Mouse (Mus musculus) lung, embryonic 14.5 days (tissue): ENCODE measurements around the gene Nrxn3. TPM values are rescaled to one million over a fixed set of nuclear protein-coding genes. Genes with fewer than 3 reads are reported as not detected.

ENCODE experiments used
- ATAC-seq: fragments of 200-750 bp; cut with Nextera tagmentation; 2 replicates; pipeline ENCODE4 v1.8.0; 2017; ENCODE audit warnings: mild to moderate bottlenecking, moderate TSS enrichment, moderate library complexity; ENCODE audit not compliant: insufficient read depth
- DNase-seq: peaks from one replicate; pipeline ENCODE4 v3.0.0-alpha.2; 2015
- H3K27ac ChIP-seq: fragments of 300-500 bp; sonication (generic); 2 replicates; pipeline ENCODE4 v1.5.1; 2014; ENCODE audit warnings: low read depth, mild to moderate bottlenecking, moderate library complexity
- H3K27me3 ChIP-seq: fragments of 300-500 bp; sonication (generic); 2 replicates; pipeline ENCODE4 v1.6.1; 2014; ENCODE audit warnings: low read length, control low read depth; ENCODE audit not compliant: insufficient read depth
- H3K36me3 ChIP-seq: fragments of 300-500 bp; sonication (generic); 2 replicates; pipeline ENCODE4 v1.6.1; 2014; ENCODE audit warnings: control low read depth; ENCODE audit not compliant: insufficient read depth
- H3K4me1 ChIP-seq: fragments of 300-500 bp; sonication (generic); 2 replicates; pipeline ENCODE4 v1.6.1; 2014; ENCODE audit warnings: antibody characterized with exemption, control low read depth; ENCODE audit not compliant: insufficient read depth
- H3K4me2 ChIP-seq: fragments of 300-500 bp; sonication (generic); 2 replicates; pipeline ENCODE4 v1.6.1; 2014; ENCODE audit warnings: mild to moderate bottlenecking
- H3K4me3 ChIP-seq: fragments of 300-500 bp; sonication (generic); 2 replicates; pipeline ENCODE4 v1.5.1; 2014; ENCODE audit warnings: low read depth, low read length
- H3K9ac ChIP-seq: fragments of 300-500 bp; sonication (generic); 2 replicates; pipeline ENCODE4 v1.6.1; 2014
- H3K9me3 ChIP-seq: fragments of 300-500 bp; sonication (generic); 2 replicates; pipeline ENCODE4 v1.6.1; 2016; ENCODE audit warnings: low read depth, low read length, control low read depth
- CTCF ChIP-seq: IDR thresholded peaks from 2 replicates; pipeline ENCODE4 v1.5.1; 2016; ENCODE audit warnings: antibody characterized with exemption, low read depth
- WGBS: fragments of 180-500 bp; shearing (Covaris S2); extraction: QIAGEN DNeasy Blood & Tissue Kit; methylation state at CpG from one replicate; pipeline ENCODE4 v1.1.7; 2014; 5-methylcytosine and 5-hydroxymethylcytosine counted together
- polyA plus RNA-seq: library from polyadenylated mRNA; unstranded; fragments of >200 nt; fragmentation: Nextera tagmentation; extraction: Ambion mirVana; gene quantifications from 2 replicates; pipeline ENCODE4 v1.2.1, GENCODE M21; 2014

Nrxn3 gene
- polyA plus RNA-seq, 1 experiment from 2014 or later = 3.9 TPM

DNA sequence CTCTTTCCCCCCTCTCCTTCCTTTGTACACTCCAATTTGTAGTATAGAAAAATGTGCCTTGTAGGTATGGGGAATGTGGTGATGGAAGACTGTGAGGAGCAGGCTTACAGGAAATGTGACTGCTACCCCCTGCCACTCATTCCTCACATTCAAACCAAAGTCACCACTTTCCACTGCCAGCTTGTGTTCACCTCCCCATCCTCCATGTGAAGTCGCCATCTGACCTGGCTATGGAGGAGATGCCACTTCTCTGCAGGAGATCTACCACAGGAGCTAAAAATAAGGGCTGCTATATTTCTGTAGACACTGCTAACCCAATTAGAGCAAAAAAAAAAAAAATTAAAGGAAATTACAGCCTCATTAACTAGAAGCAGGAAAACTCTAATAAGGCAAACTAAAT lies 980.3 kb downstream of the Nrxn3 start:
- H3K9ac ChIP-seq = no peak overlapping the region
- WGBS = 76% methylated on average over 1 of the region's 1 CpGs
- no peak overlapping the region for H3K4me3 ChIP-seq
- ATAC-seq (no peak), DNase-seq (no peak)
- H3K9me3 ChIP-seq = no peaks in the 10 kb centered on the region
- no peaks in the 10 kb centered on the region for H3K27me3 ChIP-seq
- no peak overlapping the region for H3K4me2 ChIP-seq
- no peaks in the 10 kb centered on the region for H3K4me1 ChIP-seq
- no peak overlapping the region for H3K27ac ChIP-seq
- TF ChIP-seq CTCF = no peak
- no peaks in the 10 kb centered on the region for H3K36me3 ChIP-seq

DNA sequence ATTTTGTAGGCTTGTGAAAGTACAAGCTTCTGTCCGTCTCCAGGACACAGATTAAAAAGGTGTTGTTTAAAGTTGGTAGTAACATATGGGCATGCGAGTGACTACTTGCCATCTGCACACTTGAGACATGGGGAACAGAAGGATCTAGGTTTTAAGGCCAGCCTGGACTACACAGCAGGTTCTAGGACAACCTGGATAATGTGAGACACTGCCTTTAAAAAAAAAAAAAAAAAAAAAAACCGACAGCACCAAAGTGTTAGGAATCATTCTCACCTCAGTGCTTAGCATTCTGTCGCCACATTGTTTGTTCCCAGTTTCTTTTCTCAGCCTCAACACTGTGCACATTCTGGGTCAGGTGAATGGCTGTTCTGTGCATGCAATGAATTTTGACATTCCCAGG lies 985.2 kb downstream of the Nrxn3 start:
- no peak for TF ChIP-seq CTCF
- DNase-seq (no peak), ATAC-seq (no peak)
- Histone ChIP-seq H3K4me3 (no peak overlapping the region), H3K27me3 (no peaks in the 10 kb centered on the region), H3K9me3 (no peaks in the 10 kb centered on the region), H3K4me1 (no peaks in the 10 kb centered on the region), H3K9ac (no peak overlapping the region), H3K36me3 (no peaks in the 10 kb centered on the region), H3K4me2 (no peak overlapping the region), H3K27ac (no peak overlapping the region)
- 63% methylated on average over 4 of the region's 4 CpGs for WGBS

DNA sequence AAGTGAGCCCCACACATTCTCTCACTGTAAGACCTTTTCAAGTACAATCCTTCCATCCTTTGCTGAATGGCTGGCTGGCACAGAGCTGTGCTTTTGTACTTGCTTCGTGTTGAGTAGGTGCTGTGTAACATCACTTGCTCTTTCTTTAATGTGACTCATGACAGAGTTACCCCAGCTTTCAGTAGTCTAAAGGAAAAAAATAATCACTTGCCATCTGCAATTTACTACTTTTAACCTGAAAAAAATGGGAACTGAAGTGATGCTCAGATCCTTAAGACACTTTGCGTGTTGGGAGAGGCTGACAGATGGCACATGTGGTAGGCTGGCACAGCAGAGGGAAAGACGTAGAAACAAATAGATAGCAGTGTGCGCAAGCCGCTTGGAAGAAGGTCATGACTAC lies 987.8 kb downstream of the Nrxn3 start:
- Histone ChIP-seq H3K9ac (no peak overlapping the region), H3K36me3 (no peaks in the 10 kb centered on the region), H3K4me1 (no peaks in the 10 kb centered on the region), H3K27ac (no peak overlapping the region), H3K4me3 (no peak overlapping the region), H3K9me3 (no peaks in the 10 kb centered on the region), H3K4me2 (no peak overlapping the region), H3K27me3 (no peaks in the 10 kb centered on the region)
- no peak for TF ChIP-seq CTCF
- WGBS = 86% methylated on average over 5 of the region's 5 CpGs
- DNase-seq = no peak
- ATAC-seq = no peak

DNA sequence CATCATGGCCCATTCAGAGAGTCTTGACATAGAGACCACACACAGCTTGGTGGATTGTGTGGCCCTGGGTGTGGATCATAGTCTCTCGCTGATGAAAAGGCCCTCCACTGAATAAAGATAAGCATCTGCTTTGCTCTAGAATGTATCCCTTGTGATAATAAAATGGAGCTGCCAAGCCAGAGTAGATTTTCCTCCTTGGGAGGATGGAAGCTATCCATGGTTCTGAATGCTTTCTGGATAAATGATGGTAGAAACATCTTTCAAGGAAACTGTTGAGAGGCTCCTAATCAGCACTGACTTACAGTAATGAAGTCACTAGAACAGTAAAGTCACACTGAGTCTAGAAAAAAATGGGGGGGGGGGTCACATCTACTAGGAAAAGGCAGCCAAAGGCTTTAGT lies 989.1 kb downstream of the Nrxn3 start:
- no peak for TF ChIP-seq CTCF
- H3K27me3 ChIP-seq = no peaks in the 10 kb centered on the region
- no peaks in the 10 kb centered on the region for H3K9me3 ChIP-seq
- no peak overlapping the region for H3K27ac ChIP-seq
- no peaks in the 10 kb centered on the region for H3K36me3 ChIP-seq
- ATAC-seq (no peak), DNase-seq (peak; percentile 70)
- H3K4me3 ChIP-seq = no peak overlapping the region
- no peaks in the 10 kb centered on the region for H3K4me1 ChIP-seq
- no peak overlapping the region for H3K4me2 ChIP-seq
- H3K9ac ChIP-seq = no peak overlapping the region
- WGBS = 79% methylated on average over 1 of the region's 1 CpGs

DNA sequence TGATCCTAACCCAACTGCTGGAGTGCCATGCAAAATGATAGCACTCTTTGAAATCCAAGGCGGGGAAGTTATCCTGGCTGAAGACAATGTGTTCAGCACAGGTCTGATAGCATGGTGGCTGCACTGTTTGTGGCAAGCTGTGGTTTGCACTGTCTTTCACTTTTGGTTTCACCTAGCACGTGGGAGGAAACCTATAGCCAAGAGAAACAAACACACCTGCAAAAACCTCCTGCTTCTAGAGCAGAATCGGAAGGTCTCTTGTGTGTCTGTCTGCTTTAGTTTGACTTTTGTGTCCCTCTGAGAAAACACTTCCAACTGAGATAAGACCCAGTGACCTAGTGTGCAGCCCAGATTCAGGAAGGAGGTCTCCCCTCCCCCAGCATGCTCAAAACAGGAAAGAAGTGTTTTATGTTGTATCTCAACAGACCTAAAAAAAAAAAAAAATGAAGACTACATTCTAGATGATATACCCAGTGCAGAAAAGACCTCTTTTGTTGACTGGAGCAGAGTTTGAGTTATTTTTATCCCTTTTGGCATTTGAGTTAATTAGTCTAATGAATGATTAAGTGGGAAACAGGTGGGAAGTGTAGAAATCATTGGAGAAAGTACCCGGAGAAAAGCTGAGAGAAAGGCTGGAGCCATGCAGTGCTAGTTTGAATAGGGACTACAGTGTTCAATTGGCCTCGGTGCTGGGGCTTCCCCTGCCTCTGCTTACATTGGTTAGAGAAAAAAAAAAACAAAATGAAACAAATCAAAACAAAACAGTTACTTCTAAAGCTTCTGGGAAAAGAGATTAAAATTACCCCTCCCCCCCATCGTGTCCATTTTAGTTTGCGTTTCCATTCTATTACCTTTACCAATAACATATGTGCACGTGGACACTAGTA lies 996.8 kb downstream of the Nrxn3 start:
- Histone ChIP-seq H3K27ac (no peak overlapping the region), H3K4me2 (no peak overlapping the region), H3K4me3 (no peak overlapping the region), H3K9ac (no peak overlapping the region), H3K9me3 (no peaks in the 10 kb centered on the region), H3K36me3 (no peaks in the 10 kb centered on the region), H3K27me3 (no peaks in the 10 kb centered on the region), H3K4me1 (no peaks in the 10 kb centered on the region)
- 43% methylated on average over 8 of the region's 8 CpGs for WGBS
- ATAC-seq = no peak
- no peak for DNase-seq
- TF ChIP-seq CTCF = no peak

DNA sequence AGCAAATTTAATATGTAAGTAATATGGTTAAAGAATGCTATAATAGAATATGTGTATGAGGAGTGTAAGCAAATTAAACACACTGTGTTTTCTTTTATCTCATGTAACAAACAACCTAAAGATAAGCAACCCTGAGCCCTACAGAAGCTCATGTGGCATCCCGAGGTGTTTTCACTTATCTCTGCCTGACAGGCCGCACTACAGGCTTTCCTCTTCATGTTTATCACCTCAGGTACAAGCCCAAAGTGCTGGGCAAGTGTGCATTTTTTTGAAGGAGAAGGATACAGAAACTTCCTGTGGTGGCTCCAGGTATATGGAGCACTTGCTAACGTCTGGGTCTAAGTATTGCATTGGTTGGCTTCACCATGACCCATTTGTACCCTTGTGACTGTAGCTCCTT lies 998.3 kb downstream of the Nrxn3 start:
- Histone ChIP-seq H3K9ac (no peak overlapping the region), H3K9me3 (no peaks in the 10 kb centered on the region), H3K36me3 (no peaks in the 10 kb centered on the region), H3K27me3 (no peaks in the 10 kb centered on the region), H3K4me3 (no peak overlapping the region), H3K4me2 (no peak overlapping the region), H3K4me1 (no peaks in the 10 kb centered on the region), H3K27ac (no peak overlapping the region)
- 38% methylated on average over 3 of the region's 3 CpGs for WGBS
- ATAC-seq = no peak
- no peak for TF ChIP-seq CTCF
- DNase-seq = no peak

DNA sequence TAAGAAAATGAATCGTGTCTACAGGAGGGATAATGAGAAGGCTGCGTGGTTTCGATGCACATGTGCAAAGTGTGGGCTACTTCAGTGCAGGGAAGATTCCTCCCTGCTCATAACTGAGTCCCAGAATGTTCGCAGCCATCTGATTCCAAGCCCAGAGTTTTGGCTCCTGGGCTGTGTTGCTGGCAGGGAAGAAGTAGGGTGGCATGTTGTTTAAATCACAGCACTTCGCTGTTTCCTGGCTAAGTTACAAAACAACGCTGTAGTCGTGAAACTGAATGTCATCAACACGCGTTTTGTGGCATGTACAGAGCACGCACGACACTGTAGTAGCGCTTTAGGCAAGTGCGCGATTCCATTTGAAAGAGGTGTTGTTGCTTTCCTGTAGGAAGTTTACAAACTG lies 999.8 kb downstream of the Nrxn3 start:
- H3K27me3 ChIP-seq = no peaks in the 10 kb centered on the region
- no peak overlapping the region for H3K4me2 ChIP-seq
- H3K4me3 ChIP-seq = no peak overlapping the region
- H3K9ac ChIP-seq = no peak overlapping the region
- no peaks in the 10 kb centered on the region for H3K9me3 ChIP-seq
- H3K4me1 ChIP-seq = no peaks in the 10 kb centered on the region
- ATAC-seq (no peak), DNase-seq (no peak)
- H3K36me3 ChIP-seq = no peaks in the 10 kb centered on the region
- 87% methylated on average over 14 of the region's 14 CpGs for WGBS
- no peak for TF ChIP-seq CTCF
- H3K27ac ChIP-seq = no peak overlapping the region
